Mouse (Mus musculus) Patski (cell line): Measurements from ENCODE around the gene Aldh8a1. TPM values are rescaled to one million over a fixed set of nuclear protein-coding genes. Genes with fewer than 3 reads are reported as not detected.

ENCODE experiments used
- ATAC-seq: fragments of 100-300 bp; one replicate; pipeline ENCODE4 v1.8.0; 2021
- CTCF ChIA-PET: fragments of 350-600 bp; sonication (Branson Sonifier 250); formaldehyde crosslinking; loops from one replicate; lab custom pipeline; 2022; ENCODE audit warnings: inconsistent platforms; lab: Charles Lee
- POLR2A ChIA-PET: fragments of 350-600 bp; sonication (Branson Sonifier 250); formaldehyde crosslinking; loops from one replicate; lab custom pipeline; 2022; ENCODE audit warnings: antibody characterized with exemption, inconsistent platforms; lab: Charles Lee
- DNase-seq: peaks from one replicate; pipeline ENCODE4 v3.0.0-alpha.2; 2011; ENCODE audit warnings: low read depth, low spot score
- H3K27me3 ChIP-seq: fragments of 371-371 bp; one replicate; pipeline ENCODE4 v1.5.1; 2021
- CTCF ChIP-seq: fragments of 100-300 bp; IDR thresholded peaks from one replicate; pipeline ENCODE4 v1.5.1; 2021
- in situ Hi-C: fragments of 300-500 bp; cut with MboI; formaldehyde crosslinking; loops from 3 replicates; pipeline ENCODE4 v1.11.1; 2018; ENCODE audit warnings: low pct_unique_long_range_greater_than_20kb, mixed read lengths
- polyA plus RNA-seq: library from polyadenylated mRNA; unstranded; gene quantifications from one replicate; pipeline ENCODE4 v1.2.3, GENCODE M21; 2021

Gene Aldh8a1
- polyA plus RNA-seq, 1 experiment from 2014 or later: 0.04 TPM

DNA sequence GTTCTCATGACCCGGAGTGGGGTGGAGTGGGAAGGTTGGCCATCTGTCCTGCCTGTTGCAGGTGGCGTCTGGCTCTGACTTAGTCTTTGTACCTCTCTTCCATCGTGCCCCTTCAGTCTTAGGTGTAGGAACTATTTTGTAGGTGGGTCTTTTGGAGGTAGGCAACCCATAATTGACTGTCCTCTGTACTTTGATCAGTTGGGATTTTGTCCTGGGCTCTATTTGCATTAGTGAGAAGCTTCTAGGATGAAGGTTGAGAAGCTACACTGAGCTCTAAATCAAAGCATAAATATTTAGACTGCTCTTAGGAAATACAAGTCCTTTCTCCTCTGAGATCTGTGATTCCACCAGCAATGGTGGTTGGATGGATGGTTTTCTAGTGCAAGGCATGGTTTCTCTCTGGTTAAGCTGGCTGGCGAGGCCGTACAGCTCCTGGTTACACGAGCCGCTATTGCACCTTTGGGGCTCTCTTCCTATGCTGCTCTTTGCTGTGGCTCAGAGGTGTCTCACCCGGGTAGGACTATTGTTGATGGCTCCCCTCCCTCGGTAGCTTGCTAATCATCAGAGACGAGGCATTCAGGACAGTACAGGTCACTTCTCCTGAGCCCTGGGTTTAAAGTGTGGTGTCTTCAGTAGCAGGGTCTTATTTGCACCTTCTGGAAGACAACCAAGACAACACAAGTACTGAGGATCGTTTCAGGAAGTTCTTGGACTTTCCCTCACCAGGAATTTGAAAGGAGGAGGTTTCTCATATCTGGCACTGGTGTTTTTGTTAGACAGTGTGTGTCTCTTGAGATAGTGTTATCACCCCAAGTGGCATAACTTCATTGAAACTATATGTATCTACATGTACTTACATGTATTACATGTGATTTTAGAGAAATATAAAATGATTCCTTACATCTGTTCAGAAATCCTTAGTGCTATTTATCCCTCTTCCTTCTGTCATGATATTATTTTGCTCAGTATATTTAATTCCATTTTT lies 26.3 kb upstream of the Aldh8a1 start:
- ATAC-seq (no peak), DNase-seq (no peak)
- in situ Hi-C loops: no loop called here
- TF ChIP-seq CTCF: no peak
- no peaks in the 10 kb centered on the region for H3K27me3 ChIP-seq
- ChIA-PET POLR2A (no interaction called here), CTCF (no interaction called here)

DNA sequence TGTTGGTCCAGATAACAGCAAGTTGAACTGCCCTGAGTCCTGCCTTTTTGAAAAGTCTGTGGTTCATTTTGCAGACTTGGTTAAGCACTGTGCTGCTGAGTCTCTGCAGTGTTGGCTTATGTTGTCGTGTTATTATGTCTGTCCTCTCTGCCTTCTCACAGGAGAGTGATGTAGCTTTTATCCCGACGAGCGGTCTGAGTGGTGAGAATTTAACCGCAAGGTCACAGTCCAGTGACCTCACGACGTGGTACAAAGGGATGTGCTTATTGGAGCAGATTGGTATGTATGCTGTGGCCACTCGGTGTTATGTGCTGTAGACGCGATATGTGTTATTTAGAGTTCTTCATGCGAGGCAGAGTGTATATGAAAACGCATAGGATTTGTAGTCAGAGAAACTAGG lies 25.3 kb upstream of the Aldh8a1 start:
- H3K27me3 ChIP-seq: no peaks in the 10 kb centered on the region
- ATAC-seq (no peak), DNase-seq (peak; percentile 9)
- CTCF ChIA-PET: no interaction called here
- POLR2A ChIA-PET: no interaction called here
- in situ Hi-C loops: no loop called here
- TF ChIP-seq CTCF: no peak

DNA sequence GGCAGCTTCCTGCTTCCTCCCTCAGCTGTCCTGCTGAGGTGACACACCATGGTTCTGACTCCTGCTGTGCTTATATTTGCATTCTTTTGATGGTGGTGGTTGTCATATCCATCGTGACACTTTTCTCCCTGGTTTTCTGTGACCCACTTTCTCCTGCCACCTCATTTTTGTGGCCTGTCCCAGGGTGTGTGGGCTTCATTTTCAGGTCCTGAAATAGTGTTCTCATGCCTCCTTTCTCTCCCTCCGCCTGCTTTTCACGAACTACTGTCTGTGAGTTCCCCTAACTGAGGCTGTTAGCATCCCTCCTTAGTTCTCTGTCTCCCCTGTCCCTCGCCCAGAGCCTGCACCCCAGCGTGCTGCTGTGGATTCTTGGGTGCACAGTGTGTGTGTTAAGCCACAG lies 23.2 kb upstream of the Aldh8a1 start:
- ChIA-PET POLR2A (no interaction called here), CTCF (interaction anchor here (0.9 kb wide), 1 partner anchor 11 kb away, joined by 3 read pairs; no protein-coding TSS in a partner anchor)
- DNase-seq (no peak), ATAC-seq (no peak)
- no peak for TF ChIP-seq CTCF
- in situ Hi-C loops: no loop called here
- no peaks in the 10 kb centered on the region for H3K27me3 ChIP-seq

DNA sequence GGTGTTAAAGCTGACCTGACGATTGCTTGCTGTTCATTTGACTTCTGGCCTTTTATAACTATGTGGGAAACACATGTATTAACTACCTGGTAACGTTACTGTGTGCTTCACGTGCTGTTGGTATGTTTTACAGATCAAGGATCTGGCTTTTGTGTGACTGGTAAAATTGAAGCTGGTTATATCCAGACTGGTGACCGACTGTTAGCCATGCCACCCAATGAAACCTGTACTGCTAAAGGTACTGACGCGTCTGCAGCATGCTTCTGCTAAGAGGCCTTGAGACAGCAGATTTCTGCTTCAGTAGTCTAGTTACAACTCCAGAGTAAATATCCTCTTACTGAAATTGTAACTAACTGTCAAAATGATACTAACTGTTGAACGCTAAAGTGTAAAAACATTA lies 22.6 kb upstream of the Aldh8a1 start:
- H3K27me3 ChIP-seq: no peaks in the 10 kb centered on the region
- no peak for DNase-seq
- ATAC-seq: no peak
- in situ Hi-C loops: no loop called here
- ChIA-PET POLR2A (no interaction called here), CTCF (interaction anchor here (0.9 kb wide), 1 partner anchor 11 kb away, joined by 3 read pairs; no protein-coding TSS in a partner anchor)
- TF ChIP-seq CTCF: no peak

DNA sequence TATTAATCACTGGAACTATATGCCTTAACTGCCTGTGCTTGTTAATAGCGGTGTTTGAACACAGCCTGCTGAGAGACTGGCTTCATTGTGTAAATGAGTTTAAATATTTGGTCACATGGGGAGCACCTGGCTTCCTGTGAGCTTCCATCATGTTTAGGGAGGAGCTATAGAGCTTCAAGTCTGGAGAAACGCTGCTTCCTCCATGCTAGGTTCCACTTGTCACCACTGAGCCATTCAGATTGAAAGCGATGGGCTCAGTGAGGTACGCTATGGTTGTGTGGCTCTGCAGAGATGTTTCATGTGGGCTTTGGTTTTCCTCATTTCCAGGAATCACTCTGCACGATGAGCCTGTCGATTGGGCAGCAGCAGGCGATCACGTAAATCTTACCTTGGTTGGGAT lies 19.1 kb upstream of the Aldh8a1 start:
- DNase-seq (no peak), ATAC-seq (no peak)
- TF ChIP-seq CTCF: no peak
- in situ Hi-C loops: no loop called here
- CTCF ChIA-PET: no interaction called here
- POLR2A ChIA-PET: no interaction called here
- H3K27me3 ChIP-seq: no peaks in the 10 kb centered on the region

DNA sequence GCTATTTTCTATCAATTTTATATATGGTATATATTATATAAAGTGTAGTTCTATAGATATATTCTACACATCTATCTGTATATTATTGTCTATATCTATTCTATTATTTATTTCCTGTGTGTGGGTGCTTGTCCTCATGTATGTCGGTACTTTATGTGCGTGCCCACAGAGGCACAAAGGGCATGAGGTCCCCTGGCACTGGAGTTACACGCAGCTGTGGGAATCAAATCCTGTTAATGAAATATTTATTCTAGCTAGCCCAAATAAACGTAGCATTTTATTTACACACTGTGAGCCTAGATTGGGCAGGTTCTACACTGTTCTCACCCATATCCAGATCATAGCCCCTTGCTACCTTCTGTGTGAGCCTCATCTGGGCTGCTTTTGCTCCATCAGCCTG lies 18.0 kb upstream of the Aldh8a1 start:
- no peaks in the 10 kb centered on the region for H3K27me3 ChIP-seq
- CTCF ChIA-PET: no interaction called here
- in situ Hi-C loops: no loop called here
- DNase-seq (no peak), ATAC-seq (no peak)
- no peak for TF ChIP-seq CTCF
- POLR2A ChIA-PET: no interaction called here

DNA sequence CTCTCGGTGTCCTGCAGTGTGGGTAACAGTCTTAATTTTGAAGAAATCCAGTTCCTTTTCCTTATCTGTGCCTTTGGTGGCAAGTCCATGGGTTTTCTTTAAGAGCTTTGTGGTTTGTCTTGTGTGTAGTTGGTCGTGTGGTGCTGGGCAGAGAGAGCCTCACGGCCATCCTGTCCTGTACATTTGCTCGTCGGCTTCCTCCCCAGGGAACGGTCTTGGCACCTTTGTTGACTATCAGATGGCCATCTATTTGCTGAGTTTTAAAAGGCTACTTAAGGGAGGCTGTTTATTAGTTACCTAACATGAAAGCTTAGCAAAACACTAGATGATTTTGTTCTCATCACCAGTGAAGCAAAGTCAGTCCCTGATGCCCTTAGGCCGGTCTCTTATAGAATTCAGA lies 15.2 kb upstream of the Aldh8a1 start:
- no peak for TF ChIP-seq CTCF
- no peaks in the 10 kb centered on the region for H3K27me3 ChIP-seq
- DNase-seq (no peak), ATAC-seq (no peak)
- ChIA-PET POLR2A (no interaction called here), CTCF (no interaction called here)
- in situ Hi-C loops: no loop called here

DNA sequence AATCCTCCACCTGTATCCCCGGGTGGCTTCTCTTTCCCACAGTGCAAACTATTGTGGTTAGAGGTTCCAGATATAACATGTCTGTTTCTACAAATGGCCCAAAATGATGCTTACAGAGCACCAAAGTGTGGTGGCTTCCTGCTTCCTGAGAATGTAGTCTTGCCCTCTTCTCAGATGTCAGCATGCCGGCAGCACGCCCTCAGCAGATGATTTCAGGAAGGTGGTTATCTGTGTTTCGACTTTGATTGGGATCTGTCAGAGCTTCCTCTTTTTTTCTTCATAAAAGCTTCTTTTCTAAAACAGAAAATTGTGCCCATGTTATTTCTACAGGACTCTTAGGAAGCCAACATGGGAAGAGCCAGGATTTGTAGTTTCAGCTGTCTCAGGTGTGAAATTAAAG lies 13.8 kb upstream of the Aldh8a1 start:
- ATAC-seq (no peak), DNase-seq (no peak)
- TF ChIP-seq CTCF: no peak
- ChIA-PET CTCF (no interaction called here), POLR2A (no interaction called here)
- H3K27me3 ChIP-seq: no peaks in the 10 kb centered on the region
- in situ Hi-C loops: no loop called here

DNA sequence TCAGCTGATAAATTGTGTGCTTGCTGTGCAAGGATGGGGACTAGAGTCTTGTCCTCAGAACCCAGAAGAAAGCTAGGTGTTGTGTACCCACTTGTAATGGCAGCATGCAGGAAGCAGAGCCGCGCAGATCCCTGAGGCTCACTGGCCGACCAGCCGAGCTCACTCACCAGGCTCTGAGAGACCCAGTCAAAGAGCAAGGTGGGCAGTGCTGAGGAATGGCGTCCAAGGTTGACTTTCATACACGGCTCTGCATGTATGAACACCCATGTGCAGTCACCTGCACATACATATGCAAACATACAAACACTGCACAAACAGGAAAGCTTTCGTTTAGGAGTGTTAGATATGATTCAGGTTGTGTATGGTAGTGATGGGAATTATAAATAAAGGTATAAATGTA lies 12.1 kb upstream of the Aldh8a1 start:
- POLR2A ChIA-PET: no interaction called here
- CTCF ChIA-PET: interaction anchor here (1.0 to 1.1 kb wide), 2 partner anchors 10 to 16 kb away, joined by 3 read pairs; no protein-coding TSS in a partner anchor
- in situ Hi-C loops: no loop called here

DNA sequence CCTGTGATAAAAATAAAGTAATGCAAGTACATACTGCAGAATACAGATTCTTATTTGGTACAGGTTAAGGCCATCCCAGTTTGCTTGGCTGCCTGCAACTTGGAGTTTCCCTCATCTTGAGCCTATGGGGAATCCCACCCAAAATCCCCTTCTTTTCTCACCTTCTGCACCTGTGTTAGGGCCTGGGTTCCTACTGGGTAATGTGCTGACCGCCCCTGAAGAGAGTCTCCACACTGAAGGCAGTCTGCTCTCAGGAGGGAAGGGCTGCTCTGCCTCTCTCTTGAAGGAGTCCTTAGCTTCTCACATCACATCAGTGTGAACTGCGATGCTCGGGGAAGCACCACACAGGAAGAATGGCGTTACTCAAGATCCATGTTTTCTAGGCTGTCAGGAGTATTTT lies 11.2 kb upstream of the Aldh8a1 start:
- ChIA-PET POLR2A (interaction anchor here (0.7 kb wide), 1 partner anchor 146 kb away, joined by 3 read pairs; no protein-coding TSS in a partner anchor), CTCF (interaction anchor here (1.0 kb wide), 1 partner anchor 10 kb away, joined by 3 read pairs; no protein-coding TSS in a partner anchor)
- no peak for ATAC-seq
- TF ChIP-seq CTCF: no peak
- no peak for DNase-seq
- in situ Hi-C loops: no loop called here
- no peaks in the 10 kb centered on the region for H3K27me3 ChIP-seq

More for the DNA sequence above, 12.1 kb upstream of the Aldh8a1 start:
- DNase-seq (no peak), ATAC-seq (no peak)
- H3K27me3 ChIP-seq: no peaks in the 10 kb centered on the region
- no peak for TF ChIP-seq CTCF

DNA sequence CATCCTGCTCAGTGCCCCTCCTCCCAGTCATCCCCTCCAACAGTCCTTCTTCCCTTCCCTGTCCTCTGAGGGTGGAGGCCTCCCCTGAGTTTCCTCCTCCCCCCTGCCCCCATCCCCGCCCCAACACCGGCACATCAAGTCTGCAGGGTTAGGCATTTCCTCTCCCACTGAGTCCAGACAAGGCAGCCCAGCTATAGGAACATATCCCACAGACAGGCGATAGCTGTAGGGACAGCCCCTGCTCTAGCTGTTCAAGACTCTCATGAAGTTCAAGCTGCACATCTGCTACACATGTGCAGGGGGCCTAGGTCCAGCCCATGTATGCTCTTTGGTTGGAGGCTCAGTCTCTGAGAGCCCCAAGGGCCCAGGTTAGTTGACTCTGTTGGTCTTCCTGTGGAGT lies 10.6 kb upstream of the Aldh8a1 start:
- in situ Hi-C loops: no loop called here
- ChIA-PET CTCF (no interaction called here), POLR2A (no interaction called here)
- DNase-seq (no peak), ATAC-seq (no peak)
- TF ChIP-seq CTCF: no peak
- no peaks in the 10 kb centered on the region for H3K27me3 ChIP-seq
